Comparison of ENCODE assay signal across 10 mouse cellular contexts in the genomic region with DNA sequence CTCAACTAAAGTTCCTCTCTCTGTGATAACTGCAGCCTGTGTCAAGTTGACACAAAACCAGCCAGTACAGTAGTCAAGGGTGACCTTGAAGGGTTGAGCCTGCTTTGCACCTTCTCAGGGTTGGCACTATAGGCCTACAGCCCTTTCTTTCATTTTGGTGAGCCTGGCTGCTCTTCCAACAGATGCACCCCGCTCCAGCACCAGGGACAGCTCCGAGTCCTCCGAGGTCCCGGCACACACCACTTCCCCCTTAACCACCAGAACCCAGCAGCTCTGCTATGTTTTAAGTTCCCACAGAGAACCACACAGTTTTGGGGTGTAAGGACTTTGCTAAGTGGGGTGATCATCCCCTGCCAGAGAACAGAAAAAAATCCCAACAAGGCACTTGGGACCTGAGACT. TPM values are rescaled to one million over a fixed set of nuclear protein-coding genes. Genes with fewer than 3 reads are reported as not detected.
DNase-seq lines count a peak whose midpoint lies in the region; ATAC-seq and TF ChIP-seq lines count a peak whose summit lies in the region.
"Had no signal": no experiment of that assay in that cellular context is flagged by ENCODE, and none has a peak within 500 bp of the region (broad histone marks: within the 10 kb centered on the region; RNA-seq: fewer than 3 reads in every experiment).

No protein-coding gene starts in this region.

- no peak for TF ChIP-seq CTCF in hindbrain, postnatal 0 days (IDR thresholded peaks at IDR 0.05; ENCODE audit: low read depth)
- TF ChIP-seq CTCF in gastrocnemius, adult 2 months (IDR thresholded peaks at IDR 0.05): no peak

- H3K27ac ChIP-seq in hindbrain, embryonic 11.5 days (ENCODE audit: low read depth, low read length): no peak overlapping the region
- no peak overlapping the region for H3K27ac ChIP-seq in hindbrain, postnatal 0 days
- H3K27ac ChIP-seq in gastrocnemius, adult 2 months: no peak overlapping the region
- H3K27ac ChIP-seq: heart, embryonic 15.5 days; lung, embryonic 15.5 days had no signal

- no peak overlapping the region for H3K4me3 ChIP-seq in hindbrain, embryonic 11.5 days (ENCODE audit: low read depth, low read length)
- H3K4me3 ChIP-seq in hindbrain, postnatal 0 days (ENCODE audit: low read length): no peak overlapping the region
- no peak overlapping the region for H3K4me3 ChIP-seq in gastrocnemius, adult 2 months
- H3K4me3 ChIP-seq: heart, embryonic 15.5 days; lung, embryonic 15.5 days had no signal

- WGBS in hindbrain, embryonic 11.5 days: 16% methylated on average over 4 of the region's 4 CpGs
- 13% methylated on average over 4 of the region's 4 CpGs for WGBS in hindbrain, postnatal 0 days

- H3K36me3 ChIP-seq in hindbrain, embryonic 11.5 days (ENCODE audit: control insufficient read depth, insufficient read depth, low read length): no peaks in the 10 kb centered on the region
- no peaks in the 10 kb centered on the region for H3K36me3 ChIP-seq in hindbrain, postnatal 0 days (ENCODE audit: insufficient read depth, low read length)
- H3K36me3 ChIP-seq: heart, embryonic 15.5 days; lung, embryonic 15.5 days had no signal

- DNase-seq in hindbrain, embryonic 11.5 days (ENCODE audit: low spot score): peak; percentile 38
- DNase-seq in hindbrain, postnatal 0 days (ENCODE audit: low spot score): no peak
- DNase-seq in 3T3-L1 (ENCODE audit: low read depth, low spot score) (peak; percentile 23), NIH3T3 (ENCODE audit: low read depth) (peak; percentile 70)
- peak; percentile 64 for DNase-seq in forelimb bud, embryonic 11.5 days (ENCODE audit: low read depth, low spot score)
- DNase-seq in urinary bladder, postnatal 14 days (ENCODE audit: low spot score): no peak
- DNase-seq in gastrocnemius, postnatal 14 days: no peak
- DNase-seq in gastrocnemius, adult 2 months: no peak

- no peaks in the 10 kb centered on the region for H3K27me3 ChIP-seq in hindbrain, embryonic 11.5 days (ENCODE audit: control insufficient read depth, insufficient read depth, low read length)
- no peaks in the 10 kb centered on the region for H3K27me3 ChIP-seq in hindbrain, postnatal 0 days (ENCODE audit: insufficient read depth, low read length)
- H3K27me3 ChIP-seq: heart, embryonic 15.5 days; lung, embryonic 15.5 days had no signal

- H3K4me1 ChIP-seq in hindbrain, embryonic 11.5 days (replicated peaks; ENCODE audit: control insufficient read depth, insufficient read depth, low read length): no peaks in the 10 kb centered on the region
- no peaks in the 10 kb centered on the region for H3K4me1 ChIP-seq in hindbrain, postnatal 0 days (ENCODE audit: insufficient read depth, low read length)
- H3K4me1 ChIP-seq: heart, embryonic 15.5 days; lung, embryonic 15.5 days had no signal

- H3K9me3 ChIP-seq in hindbrain, embryonic 11.5 days (ENCODE audit: control insufficient read depth, low read length): no peaks in the 10 kb centered on the region
- H3K9me3 ChIP-seq in hindbrain, postnatal 0 days (ENCODE audit: low read length): peaks cover 12% of the 10 kb centered on the region; the same call in 1 of the 2 replicates
- H3K9me3 ChIP-seq: lung, embryonic 15.5 days had no signal

- no peak overlapping the region for H3K4me2 ChIP-seq in hindbrain, embryonic 11.5 days (replicated peaks; ENCODE audit: low read depth, low read length)
- H3K4me2 ChIP-seq in hindbrain, postnatal 0 days (ENCODE audit: low read depth, low read length): no peak overlapping the region
- H3K4me2 ChIP-seq: heart, embryonic 15.5 days; lung, embryonic 15.5 days had no signal

- intact Hi-C loops in gastrocnemius, postnatal 14 days (cut with DNase I; ENCODE audit: low total_unique reads): no loop called here
- intact Hi-C loops in gastrocnemius, adult 2 months (cut with DNase I): no loop called here

- no peak for ATAC-seq in hindbrain, embryonic 11.5 days (ENCODE audit: low FRiP score)
- ATAC-seq in hindbrain, postnatal 0 days: no peak

- no peak overlapping the region for H3K9ac ChIP-seq in hindbrain, embryonic 11.5 days (ENCODE audit: low read depth, low read length)
- no peak overlapping the region for H3K9ac ChIP-seq in hindbrain, postnatal 0 days (replicated peaks; ENCODE audit: low read length)
- H3K9ac ChIP-seq: heart, embryonic 15.5 days; lung, embryonic 15.5 days had no signal

RNA-seq across cellular contexts. Expression of a gene that starts 27.8 kb away (rescaled TPM):
- 0.63 TPM in 1 of 2 replicates, not detected in the other for polyA plus RNA-seq in hindbrain, embryonic 11.5 days (2014; fragmentation: Nextera tagmentation; extraction: Ambion mirVana)
- total RNA-seq in hindbrain, postnatal 0 days (2014; rRNA removed): 0.93 and 1.7 TPM in 2 replicates
- 0.91 and 0.95 TPM in 2 replicates for polyA plus RNA-seq in hindbrain, postnatal 0 days (2015; fragmentation: Nextera tagmentation; extraction: Ambion mirVana)
- total RNA-seq in gastrocnemius, postnatal 14 days (2021): under 1 TPM; 0.16 to 0.22 TPM
- under 1 TPM; 0.17 to 0.26 TPM for total RNA-seq in gastrocnemius, adult 2 months (2021)

RNA-seq across cellular contexts. Expression of a gene that starts 50.1 kb away (rescaled TPM):
- polyA plus RNA-seq in hindbrain, embryonic 11.5 days (2014; fragmentation: Nextera tagmentation; extraction: Ambion mirVana): 139 and 155 TPM in 2 replicates
- 33.9 and 45.1 TPM in 2 replicates for total RNA-seq in hindbrain, postnatal 0 days (2014; rRNA removed)
- 130 and 142 TPM in 2 replicates for polyA plus RNA-seq in hindbrain, postnatal 0 days (2015; fragmentation: Nextera tagmentation; extraction: Ambion mirVana)
- 10 to 100 TPM; 57.3 to 58.7 TPM for total RNA-seq in gastrocnemius, postnatal 14 days (2021)
- total RNA-seq in gastrocnemius, adult 2 months (2021): 10 to 100 TPM; 72.3 to 86.8 TPM

Comparison
In these comparisons a context has a peak if more than half of its experiments do, and no peak if none do; other contexts are left out.
1. DNase-seq: peak in hindbrain, embryonic 11.5 days (single experiment), 3T3-L1 (single experiment), NIH3T3 (single experiment) and forelimb bud, embryonic 11.5 days (single experiment); none in hindbrain, postnatal 0 days (single experiment), urinary bladder, postnatal 14 days (single experiment), gastrocnemius, postnatal 14 days (single experiment) and gastrocnemius, adult 2 months (single experiment).